Mouse (Mus musculus) brain, embryonic 14.5 days (tissue): Measurements from ENCODE around the gene Ilvbl.

ENCODE experiments used
- CTCF ChIP-seq: fragments of 200-500 bp; IDR thresholded peaks from 2 replicates; pipeline ENCODE4 v1.5.1; 2012; ENCODE audit warnings: inconsistent platforms, mild to moderate bottlenecking, moderate library complexity, borderline replicate concordance; ENCODE audit not compliant: insufficient read depth, insufficient read length; ENCODE audit errors: extremely low read depth
- POLR2A ChIP-seq: fragments of 200-500 bp; IDR thresholded peaks from 2 replicates; pipeline ENCODE4 v1.6.1; 2012; ENCODE audit warnings: mild to moderate bottlenecking, inconsistent platforms, borderline replicate concordance; ENCODE audit not compliant: poor library complexity, insufficient read depth, insufficient read length, severe bottlenecking; ENCODE audit errors: extremely low read depth

DNA sequence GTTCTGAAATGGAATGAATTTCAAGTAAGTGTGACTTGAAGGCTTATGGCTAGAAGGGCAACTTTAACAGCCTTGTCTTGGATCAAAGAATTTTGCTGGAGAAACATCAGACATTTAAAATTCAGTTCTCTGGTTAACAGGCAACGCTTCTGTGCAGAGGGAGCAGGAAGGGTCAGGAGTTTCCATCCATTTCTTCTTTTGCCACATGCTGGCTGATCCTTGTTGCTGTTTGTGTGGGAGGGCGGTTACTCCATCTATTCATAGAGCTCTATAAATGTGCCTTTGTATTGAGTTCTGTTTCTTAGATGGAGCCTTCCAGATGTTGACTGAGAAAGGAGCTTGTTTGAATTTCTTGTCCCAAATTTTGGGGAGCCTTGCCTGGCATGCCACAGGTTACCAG, 3.2 kb upstream of the Ilvbl start:
- TF ChIP-seq CTCF (no peak), POLR2A (no peak)
